Mouse (Mus musculus): Measurements from ENCODE around the gene Gadd45g. TPM values are rescaled to one million over a fixed set of nuclear protein-coding genes. Genes with fewer than 3 reads are reported as not detected.

Gene Gadd45g
- polyA plus RNA-seq, 1 experiment from 2014 or later, result 57.1 TPM

GRCm38 (mm10) chr13:51862750-51863149, 16.3 kb downstream of the Gadd45g start:
- Histone ChIP-seq H3K4me3 (ENCODE audit: low read depth, low read length) (no peak overlapping the region), H3K4me1 (ENCODE audit: control insufficient read depth, insufficient read depth, low read length) (no peaks in the 10 kb centered on the region), H3K27me3 (ENCODE audit: control insufficient read depth, insufficient read depth, low read length) (no peaks in the 10 kb centered on the region), H3K4me2 (ENCODE audit: low read depth, low read length) (no peak overlapping the region), H3K36me3 (replicated peaks; ENCODE audit: control insufficient read depth, insufficient read depth, low read depth, low read length) (no peaks in the 10 kb centered on the region), H3K9ac (replicated peaks; ENCODE audit: low read length) (no peak overlapping the region), H3K9me3 (replicated peaks; ENCODE audit: control insufficient read depth, low read length) (no peaks in the 10 kb centered on the region), H3K27ac (replicated peaks; ENCODE audit: low read depth, low read length) (no peak overlapping the region)
- DNase-seq (ENCODE audit: low spot score) (no peak), ATAC-seq (replicated peaks; ENCODE audit: insufficient number of reproducible peaks, low FRiP score, low TSS enrichment, low read depth) (no peak)
- WGBS, result 92% methylated on average over 1 of the region's 1 CpGs

DNA sequence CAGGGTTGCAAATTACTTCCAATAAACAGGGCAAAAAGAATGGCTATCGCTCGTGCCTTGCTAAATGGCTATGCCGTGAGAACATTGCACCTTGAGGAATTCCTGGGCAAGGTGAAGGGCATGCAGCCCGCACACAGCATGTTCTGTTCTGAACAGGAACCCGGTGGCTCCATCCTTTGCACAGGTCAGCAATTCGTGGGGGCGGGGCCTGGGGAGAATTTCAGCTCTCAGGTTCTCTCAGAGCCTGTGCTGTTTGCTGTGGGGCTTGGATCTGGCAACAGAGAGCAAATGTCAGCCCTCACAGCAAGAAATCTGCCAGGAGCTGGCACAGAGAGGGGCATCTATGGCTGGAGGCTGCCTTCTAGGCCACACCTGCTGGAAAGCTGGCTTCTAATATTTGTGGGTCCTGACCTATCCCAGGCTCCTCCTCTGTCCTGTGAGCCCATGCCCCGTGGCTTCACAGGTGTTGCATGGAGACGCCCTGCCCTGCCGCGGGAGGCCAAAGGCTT, 19.7 kb downstream of the Gadd45g start:
- no peak for DNase-seq (ENCODE audit: low spot score)
- no peak for ATAC-seq (replicated peaks; ENCODE audit: insufficient number of reproducible peaks, low FRiP score, low TSS enrichment, low read depth)
- H3K4me2 ChIP-seq (ENCODE audit: low read depth, low read length), result no peak overlapping the region
- H3K9me3 ChIP-seq (replicated peaks; ENCODE audit: control insufficient read depth, low read length), result no peaks in the 10 kb centered on the region
- H3K27ac ChIP-seq (replicated peaks; ENCODE audit: low read depth, low read length), result no peak overlapping the region
- no peaks in the 10 kb centered on the region for H3K36me3 ChIP-seq (replicated peaks; ENCODE audit: control insufficient read depth, insufficient read depth, low read depth, low read length)
- no peak overlapping the region for H3K9ac ChIP-seq (replicated peaks; ENCODE audit: low read length)
- H3K4me3 ChIP-seq (ENCODE audit: low read depth, low read length), result no peak overlapping the region
- WGBS, result 63% methylated on average over 11 of the region's 11 CpGs
- H3K4me1 ChIP-seq (ENCODE audit: control insufficient read depth, insufficient read depth, low read length), result no peaks in the 10 kb centered on the region
- no peaks in the 10 kb centered on the region for H3K27me3 ChIP-seq (ENCODE audit: control insufficient read depth, insufficient read depth, low read length)

- Histone ChIP-seq H3K27me3 (ENCODE audit: control insufficient read depth, insufficient read depth, low read length) (no peaks in the 10 kb centered on the region), H3K27ac (replicated peaks; ENCODE audit: low read depth, low read length) (no peak overlapping the region), H3K4me1 (ENCODE audit: control insufficient read depth, insufficient read depth, low read length) (no peaks in the 10 kb centered on the region), H3K9ac (replicated peaks; ENCODE audit: low read length) (no peak overlapping the region), H3K9me3 (replicated peaks; ENCODE audit: control insufficient read depth, low read length) (no peaks in the 10 kb centered on the region), H3K4me3 (ENCODE audit: low read depth, low read length) (no peak overlapping the region), H3K4me2 (ENCODE audit: low read depth, low read length) (no peak overlapping the region), H3K36me3 (replicated peaks; ENCODE audit: control insufficient read depth, insufficient read depth, low read depth, low read length) (no peaks in the 10 kb centered on the region)
- DNase-seq (ENCODE audit: low spot score), result no peak
- no peak for ATAC-seq (replicated peaks; ENCODE audit: insufficient number of reproducible peaks, low FRiP score, low TSS enrichment, low read depth)
- WGBS, result 55% methylated on average over 12 of the region's 12 CpGs
Measured at GRCm38 (mm10) chr13:51868491-51869128, 22.1 kb downstream of the Gadd45g start.

DNA sequence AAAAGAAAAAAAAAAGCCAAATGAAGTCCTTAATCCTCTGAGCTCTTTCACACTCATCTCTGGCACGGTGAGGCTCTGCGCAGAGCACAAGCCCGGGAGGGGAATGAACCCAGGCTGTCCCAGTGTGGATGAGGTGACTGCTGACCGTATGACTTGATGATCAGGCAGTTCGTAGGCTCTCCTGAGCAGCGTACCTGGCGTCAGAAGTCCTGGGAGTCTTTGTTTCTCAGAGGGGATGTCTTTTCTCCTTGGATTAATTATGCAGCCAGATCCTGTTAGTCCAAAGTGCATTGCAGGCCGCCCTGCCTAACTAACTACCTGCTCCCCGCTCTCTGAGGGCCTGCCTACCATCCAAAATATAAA, 22.6 kb downstream of the Gadd45g start:
- Histone ChIP-seq H3K9me3 (replicated peaks; ENCODE audit: control insufficient read depth, low read length) (no peaks in the 10 kb centered on the region), H3K9ac (replicated peaks; ENCODE audit: low read length) (no peak overlapping the region), H3K36me3 (replicated peaks; ENCODE audit: control insufficient read depth, insufficient read depth, low read depth, low read length) (no peaks in the 10 kb centered on the region), H3K4me3 (ENCODE audit: low read depth, low read length) (no peak overlapping the region), H3K4me2 (ENCODE audit: low read depth, low read length) (no peak overlapping the region), H3K4me1 (ENCODE audit: control insufficient read depth, insufficient read depth, low read length) (no peaks in the 10 kb centered on the region), H3K27me3 (ENCODE audit: control insufficient read depth, insufficient read depth, low read length) (no peaks in the 10 kb centered on the region), H3K27ac (replicated peaks; ENCODE audit: low read depth, low read length) (no peak overlapping the region)
- 70% methylated on average over 9 of the region's 9 CpGs for WGBS
- no peak for DNase-seq (ENCODE audit: low spot score)
- ATAC-seq (replicated peaks; ENCODE audit: insufficient number of reproducible peaks, low FRiP score, low TSS enrichment, low read depth), result no peak

- ATAC-seq (replicated peaks; ENCODE audit: insufficient number of reproducible peaks, low FRiP score, low TSS enrichment, low read depth) (no peak), DNase-seq (ENCODE audit: low spot score) (no peak)
- no peaks in the 10 kb centered on the region for H3K36me3 ChIP-seq (replicated peaks; ENCODE audit: control insufficient read depth, insufficient read depth, low read depth, low read length)
- no peaks in the 10 kb centered on the region for H3K9me3 ChIP-seq (replicated peaks; ENCODE audit: control insufficient read depth, low read length)
- no peak overlapping the region for H3K4me3 ChIP-seq (ENCODE audit: low read depth, low read length)
- H3K4me2 ChIP-seq (ENCODE audit: low read depth, low read length), result no peak overlapping the region
- 92% methylated on average over 4 of the region's 4 CpGs for WGBS
- H3K27ac ChIP-seq (replicated peaks; ENCODE audit: low read depth, low read length), result no peak overlapping the region
- no peaks in the 10 kb centered on the region for H3K27me3 ChIP-seq (ENCODE audit: control insufficient read depth, insufficient read depth, low read length)
- H3K9ac ChIP-seq (replicated peaks; ENCODE audit: low read length), result no peak overlapping the region
- no peaks in the 10 kb centered on the region for H3K4me1 ChIP-seq (ENCODE audit: control insufficient read depth, insufficient read depth, low read length)
Measured at GRCm38 (mm10) chr13:51871148-51871547, 24.7 kb downstream of the Gadd45g start.

GRCm38 (mm10) chr13:51872252-51872962, 25.9 kb downstream of the Gadd45g start:
- H3K9me3 ChIP-seq (replicated peaks; ENCODE audit: control insufficient read depth, low read length), result no peaks in the 10 kb centered on the region
- H3K9ac ChIP-seq (replicated peaks; ENCODE audit: low read length), result no peak overlapping the region
- no peak for ATAC-seq (replicated peaks; ENCODE audit: insufficient number of reproducible peaks, low FRiP score, low TSS enrichment, low read depth)
- no peak overlapping the region for H3K27ac ChIP-seq (replicated peaks; ENCODE audit: low read depth, low read length)
- WGBS, result 89% methylated on average over 9 of the region's 9 CpGs
- no peaks in the 10 kb centered on the region for H3K27me3 ChIP-seq (ENCODE audit: control insufficient read depth, insufficient read depth, low read length)
- no peak for DNase-seq (ENCODE audit: low spot score)
- H3K36me3 ChIP-seq (replicated peaks; ENCODE audit: control insufficient read depth, insufficient read depth, low read depth, low read length), result no peaks in the 10 kb centered on the region
- no peak overlapping the region for H3K4me3 ChIP-seq (ENCODE audit: low read depth, low read length)
- H3K4me1 ChIP-seq (ENCODE audit: control insufficient read depth, insufficient read depth, low read length), result no peaks in the 10 kb centered on the region
- no peak overlapping the region for H3K4me2 ChIP-seq (ENCODE audit: low read depth, low read length)

DNA sequence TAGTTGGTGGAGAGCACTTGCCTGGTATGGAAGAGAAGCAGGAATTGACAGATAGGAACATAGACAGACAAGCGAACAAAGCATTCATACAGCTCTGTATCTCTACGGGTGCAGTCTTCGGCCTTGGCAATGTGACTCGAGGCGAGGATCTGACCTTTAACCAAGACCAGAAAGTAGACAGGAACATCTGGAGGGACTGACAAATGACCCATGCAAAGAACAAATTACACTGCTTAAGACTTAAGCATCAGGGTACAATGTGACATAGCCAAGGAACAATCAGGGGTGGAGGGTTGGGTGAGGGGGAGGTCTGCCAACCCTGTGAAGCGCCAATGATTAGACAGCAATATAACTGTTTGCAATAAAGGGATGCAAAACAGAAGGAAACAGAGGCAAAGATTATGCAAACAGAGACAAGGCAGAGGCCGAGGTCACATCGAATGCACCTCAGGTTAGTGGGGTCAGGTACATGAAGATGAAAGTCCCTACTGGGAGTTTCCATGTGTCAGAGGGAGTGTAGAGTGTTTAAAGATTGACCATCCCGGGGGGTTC, 26.6 kb downstream of the Gadd45g start:
- DNase-seq (ENCODE audit: low spot score) (no peak), ATAC-seq (replicated peaks; ENCODE audit: insufficient number of reproducible peaks, low FRiP score, low TSS enrichment, low read depth) (no peak)
- Histone ChIP-seq H3K4me3 (ENCODE audit: low read depth, low read length) (no peak overlapping the region), H3K9ac (replicated peaks; ENCODE audit: low read length) (no peak overlapping the region), H3K4me2 (ENCODE audit: low read depth, low read length) (no peak overlapping the region), H3K9me3 (replicated peaks; ENCODE audit: control insufficient read depth, low read length) (no peaks in the 10 kb centered on the region), H3K27ac (replicated peaks; ENCODE audit: low read depth, low read length) (no peak overlapping the region), H3K27me3 (ENCODE audit: control insufficient read depth, insufficient read depth, low read length) (no peaks in the 10 kb centered on the region), H3K4me1 (ENCODE audit: control insufficient read depth, insufficient read depth, low read length) (no peaks in the 10 kb centered on the region), H3K36me3 (replicated peaks; ENCODE audit: control insufficient read depth, insufficient read depth, low read depth, low read length) (no peaks in the 10 kb centered on the region)
- 79% methylated on average over 9 of the region's 9 CpGs for WGBS

GRCm38 (mm10) chr13:51873786-51874185, 27.3 kb downstream of the Gadd45g start:
- H3K27me3 ChIP-seq (ENCODE audit: control insufficient read depth, insufficient read depth, low read length), result no peaks in the 10 kb centered on the region
- WGBS, result 81% methylated on average over 5 of the region's 5 CpGs

More at GRCm38 (mm10) chr13:51873786-51874185, 27.3 kb downstream of the Gadd45g start:
- no peaks in the 10 kb centered on the region for H3K9me3 ChIP-seq (replicated peaks; ENCODE audit: control insufficient read depth, low read length)
- no peak overlapping the region for H3K4me3 ChIP-seq (ENCODE audit: low read depth, low read length)
- no peaks in the 10 kb centered on the region for H3K36me3 ChIP-seq (replicated peaks; ENCODE audit: control insufficient read depth, insufficient read depth, low read depth, low read length)
- H3K4me2 ChIP-seq (ENCODE audit: low read depth, low read length), result no peak overlapping the region
- no peak overlapping the region for H3K27ac ChIP-seq (replicated peaks; ENCODE audit: low read depth, low read length)
- ATAC-seq (replicated peaks; ENCODE audit: insufficient number of reproducible peaks, low FRiP score, low TSS enrichment, low read depth) (no peak), DNase-seq (ENCODE audit: low spot score) (no peak)
- no peaks in the 10 kb centered on the region for H3K4me1 ChIP-seq (ENCODE audit: control insufficient read depth, insufficient read depth, low read length)
- H3K9ac ChIP-seq (replicated peaks; ENCODE audit: low read length), result no peak overlapping the region

All from embryonic facial prominence, embryonic 11.5 days (tissue).